Mouse (Mus musculus) ES-Bruce4 (cell line): ENCODE results near the gene Arpc3. TPM values are rescaled to one million over a fixed set of nuclear protein-coding genes. Genes with fewer than 3 reads are reported as not detected.

Experiments used
- H3K27ac ChIP-seq: 2 replicates; pipeline ENCODE4 v1.5.1; 2012; ENCODE audit warnings: low read length, inconsistent platforms; ENCODE audit not compliant: insufficient read depth
- H3K27me3 ChIP-seq: 2 replicates; pipeline ENCODE4 v1.6.1; 2012; ENCODE audit warnings: mild to moderate bottlenecking, low read length, inconsistent platforms; ENCODE audit not compliant: control insufficient read depth, poor library complexity, insufficient read depth, severe bottlenecking
- H3K36me3 ChIP-seq: 2 replicates; pipeline ENCODE4 v1.6.1; 2012; ENCODE audit warnings: inconsistent platforms, mild to moderate bottlenecking, low read length, moderate library complexity; ENCODE audit not compliant: control insufficient read depth, poor library complexity, insufficient read depth, severe bottlenecking
- H3K4me1 ChIP-seq: one replicate; pipeline ENCODE4 v1.8.1; 2011; ENCODE audit warnings: low read length; ENCODE audit not compliant: control insufficient read depth, insufficient read depth
- H3K4me3 ChIP-seq: 2 replicates; pipeline ENCODE4 v1.5.1; 2011; ENCODE audit warnings: low read depth, mild to moderate bottlenecking, low read length
- H3K9ac ChIP-seq: 2 replicates; pipeline ENCODE4 v1.6.1; 2012; ENCODE audit warnings: low read depth, mild to moderate bottlenecking, inconsistent platforms; ENCODE audit not compliant: poor library complexity, severe bottlenecking
- H3K9me3 ChIP-seq: replicated peaks from 2 replicates; pipeline ENCODE4 v1.6.1; 2012; ENCODE audit warnings: mild to moderate bottlenecking, low read length, inconsistent platforms; ENCODE audit not compliant: control insufficient read depth, poor library complexity, insufficient read depth, severe bottlenecking
- CTCF ChIP-seq: IDR thresholded peaks from one replicate; pipeline ENCODE4 v1.8.1; 2011; ENCODE audit warnings: low read depth, low read length
- EP300 ChIP-seq: IDR thresholded peaks from 2 replicates; pipeline ENCODE4 v1.6.1; 2011; ENCODE audit warnings: low read depth, low read length; ENCODE audit not compliant: insufficient read depth
- POLR2A ChIP-seq: IDR thresholded peaks from one replicate; pipeline ENCODE4 v1.8.1; 2011; ENCODE audit warnings: low read length; ENCODE audit not compliant: insufficient read depth
- polyA plus RNA-seq: library from polyadenylated mRNA; stranded (reverse); fragments of >200 nt; gene quantifications from 2 replicates; pipeline ENCODE4 v1.2.4, GENCODE M21; 2011; ENCODE audit warnings: low read depth; ENCODE audit not compliant: missing spikeins, insufficient read depth, insufficient read length

Arpc3 gene
- polyA plus RNA-seq, 1 experiment = 289 TPM

GRCm38 (mm10) chr5:122458066-122458465, 66.4 kb downstream of the Arpc3 start:
- H3K4me3 ChIP-seq = no peak overlapping the region
- H3K9ac ChIP-seq = no peak overlapping the region
- peaks cover 5% of the 10 kb centered on the region for H3K4me1 ChIP-seq
- TF ChIP-seq POLR2A (no peak), CTCF (no peak), EP300 (no peak)
- H3K9me3 ChIP-seq = no peaks in the 10 kb centered on the region
- no peak overlapping the region for H3K27ac ChIP-seq
- no peaks in the 10 kb centered on the region for H3K27me3 ChIP-seq
- peaks cover 69% of the 10 kb centered on the region for H3K36me3 ChIP-seq

DNA sequence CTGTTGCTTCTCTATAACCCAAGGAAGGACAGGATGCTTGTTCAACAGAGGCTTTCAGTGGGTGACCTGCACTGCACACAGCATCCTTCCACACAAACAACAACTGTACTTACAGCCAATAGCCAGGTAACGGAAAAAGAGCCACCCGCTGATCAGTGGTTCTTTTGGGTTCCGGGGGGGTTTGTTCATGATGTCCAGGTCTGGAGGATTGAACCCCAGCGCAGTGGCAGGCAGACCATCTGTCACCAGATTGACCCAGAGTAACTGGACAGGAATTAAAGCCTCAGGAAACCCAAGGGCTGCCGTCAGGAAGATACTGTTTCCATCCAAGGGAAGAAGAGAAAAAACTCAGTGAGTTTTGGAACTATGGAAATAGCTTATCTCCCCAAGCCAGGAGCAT, 67.7 kb downstream of the Arpc3 start:
- Histone ChIP-seq H3K36me3 (peaks cover 82% of the 10 kb centered on the region), H3K27ac (no peak overlapping the region), H3K9ac (no peak overlapping the region), H3K9me3 (no peaks in the 10 kb centered on the region), H3K27me3 (no peaks in the 10 kb centered on the region), H3K4me1 (peaks cover 4% of the 10 kb centered on the region), H3K4me3 (no peak overlapping the region)
- TF ChIP-seq POLR2A = no peak
- TF ChIP-seq CTCF = no peak
- no peak for TF ChIP-seq EP300

DNA sequence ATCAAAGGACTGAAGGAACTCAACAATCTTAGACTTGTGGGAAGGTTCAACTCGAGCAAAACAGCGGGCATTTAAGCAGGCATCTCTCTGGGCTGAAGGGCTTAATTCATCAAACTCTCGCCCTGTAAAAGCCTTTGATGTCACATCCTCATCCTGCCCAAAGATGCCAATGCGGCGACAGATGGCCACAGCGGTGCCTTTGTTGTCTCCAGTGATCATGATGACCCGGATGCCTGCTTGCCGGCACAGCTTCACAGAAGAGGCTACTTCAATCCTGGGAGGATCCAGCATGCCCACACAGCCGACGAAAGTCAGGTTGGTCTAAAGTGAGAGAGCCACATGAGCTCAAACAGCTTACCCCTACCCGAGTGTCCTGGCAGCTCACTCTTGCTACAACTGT, 69.0 kb downstream of the Arpc3 start:
- Histone ChIP-seq H3K36me3 (peaks cover 92% of the 10 kb centered on the region), H3K4me1 (no peaks in the 10 kb centered on the region), H3K9ac (no peak overlapping the region), H3K4me3 (no peak overlapping the region), H3K27ac (no peak overlapping the region), H3K27me3 (no peaks in the 10 kb centered on the region), H3K9me3 (no peaks in the 10 kb centered on the region)
- TF ChIP-seq EP300 = no peak
- TF ChIP-seq POLR2A = no peak
- TF ChIP-seq CTCF = no peak

DNA sequence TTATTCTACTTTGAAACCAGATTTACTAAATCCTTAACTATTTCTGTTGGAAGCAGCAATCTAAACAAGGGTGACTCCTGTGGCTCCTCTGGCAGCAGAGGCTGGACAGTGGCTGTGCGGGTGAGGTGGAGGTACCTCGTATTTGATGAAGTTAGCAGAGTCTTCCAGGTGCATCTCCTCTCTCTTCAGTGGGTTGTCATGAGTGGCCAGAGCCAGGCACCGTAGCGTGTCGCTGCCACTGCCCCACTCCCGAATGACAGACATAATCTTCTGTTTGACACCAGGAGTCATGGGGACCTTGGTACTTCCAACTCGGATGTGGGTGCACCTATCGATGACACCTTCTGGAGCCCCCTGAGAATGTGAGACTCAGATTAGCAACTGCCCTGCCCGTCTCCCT, 69.8 kb downstream of the Arpc3 start:
- Histone ChIP-seq H3K27me3 (no peaks in the 10 kb centered on the region), H3K4me1 (no peaks in the 10 kb centered on the region), H3K27ac (no peak overlapping the region), H3K4me3 (no peak overlapping the region), H3K9ac (no peak overlapping the region), H3K36me3 (peaks cover 94% of the 10 kb centered on the region), H3K9me3 (no peaks in the 10 kb centered on the region)
- TF ChIP-seq CTCF (no peak), EP300 (no peak), POLR2A (no peak)

Other genes starting within 250 kb of the Arpc3 start
- 437 and 458 TPM in 2 replicates for gene Ppp1cc, start 233.6 kb upstream of the Arpc3 start, polyA plus RNA-seq
- 10.6 and 11.8 TPM in 2 replicates for gene Hvcn1, start 185.1 kb upstream of the Arpc3 start, polyA plus RNA-seq
- 18.3 and 21.7 TPM in 2 replicates for gene Tctn1, start 127.4 kb upstream of the Arpc3 start, polyA plus RNA-seq
- gene Pptc7, start 107.5 kb upstream of the Arpc3 start, polyA plus RNA-seq = 18.7 and 20.7 TPM in 2 replicates
- gene Rad9b, start 37.6 kb upstream of the Arpc3 start, polyA plus RNA-seq = 17.7 and 19.7 TPM in 2 replicates
- 99.0 and 105 TPM in 2 replicates for gene Vps29, start 37.5 kb upstream of the Arpc3 start, polyA plus RNA-seq
- gene Gpn3, start 20.0 kb upstream of the Arpc3 start, polyA plus RNA-seq = 69.3 and 71.9 TPM in 2 replicates
- gene Fam216a, start 19.5 kb upstream of the Arpc3 start, polyA plus RNA-seq = 57.0 and 58.5 TPM in 2 replicates
- 41.7 and 41.9 TPM in 2 replicates for gene Anapc7, start 29.8 kb downstream of the Arpc3 start, polyA plus RNA-seq
- 165 and 177 TPM in 2 replicates for gene Atp2a2, start 110.3 kb downstream of the Arpc3 start, polyA plus RNA-seq
- gene Ift81, start 222.6 kb downstream of the Arpc3 start, polyA plus RNA-seq = 31.9 and 36.9 TPM in 2 replicates